Mouse (Mus musculus) spleen, adult 2 months (tissue): ENCODE results near the gene Pan3. TPM values are rescaled to one million over a fixed set of nuclear protein-coding genes. Genes with fewer than 3 reads are reported as not detected.

Experiments
- DNase-seq, 2 experiments: peaks; one replicate each; pipeline versions ENCODE4 v3.0.0 to v3.0.0-alpha.2; 2012 to 2021; ENCODE audit warnings: low spot score in 2 of 2, low read depth in 1 of 2
- H3K27ac ChIP-seq: fragments of 200-500 bp; 2 replicates; pipeline ENCODE4 v1.5.1; 2012; ENCODE audit warnings: low read length, inconsistent platforms; ENCODE audit not compliant: insufficient read depth
- H3K27me3 ChIP-seq: fragments of 200-500 bp; 2 replicates; pipeline ENCODE4 v1.6.1; 2012; ENCODE audit warnings: mild to moderate bottlenecking, moderate library complexity, low read length, inconsistent platforms; ENCODE audit not compliant: control insufficient read depth, insufficient read depth
- H3K36me3 ChIP-seq: fragments of 200-500 bp; 2 replicates; pipeline ENCODE4 v1.6.1; 2012; ENCODE audit warnings: mild to moderate bottlenecking, low read length, inconsistent platforms; ENCODE audit not compliant: control insufficient read depth, insufficient read depth
- H3K4me1 ChIP-seq: fragments of 200-500 bp; 2 replicates; pipeline ENCODE4 v1.6.1; 2011; ENCODE audit warnings: inconsistent platforms; ENCODE audit not compliant: control insufficient read depth, insufficient read depth, insufficient read length
- H3K4me3 ChIP-seq: fragments of 200-500 bp; 2 replicates; pipeline ENCODE4 v1.5.1; 2011; ENCODE audit warnings: mild to moderate bottlenecking, inconsistent platforms; ENCODE audit not compliant: insufficient read depth, insufficient read length; ENCODE audit errors: extremely low read depth
- CTCF ChIP-seq: fragments of 200-500 bp; IDR thresholded peaks from 2 replicates; pipeline ENCODE4 v1.5.1; 2011; ENCODE audit warnings: mild to moderate bottlenecking, inconsistent platforms; ENCODE audit not compliant: insufficient read depth, insufficient read length, insufficient replicate concordance; ENCODE audit errors: extremely low read depth
- POLR2A ChIP-seq: fragments of 200-500 bp; IDR thresholded peaks from 2 replicates; pipeline ENCODE4 v1.6.1; 2011; ENCODE audit warnings: low read depth, low read length, inconsistent platforms
- WGBS: fragments of 180-500 bp; shearing (Covaris S2); methylation state at CpG from one replicate; pipeline ENCODE4 v1.1.7; 2018; 5-methylcytosine and 5-hydroxymethylcytosine counted together
- polyA plus RNA-seq: library from polyadenylated mRNA; depleted of rRNA; stranded (reverse); fragments of >200 nt; gene quantifications from 2 replicates; pipeline ENCODE4 v1.2.3, GENCODE M21; 2012; rRNA removed

Pan3 gene
- polyA plus RNA-seq, 1 experiment = 37.7 TPM

DNA sequence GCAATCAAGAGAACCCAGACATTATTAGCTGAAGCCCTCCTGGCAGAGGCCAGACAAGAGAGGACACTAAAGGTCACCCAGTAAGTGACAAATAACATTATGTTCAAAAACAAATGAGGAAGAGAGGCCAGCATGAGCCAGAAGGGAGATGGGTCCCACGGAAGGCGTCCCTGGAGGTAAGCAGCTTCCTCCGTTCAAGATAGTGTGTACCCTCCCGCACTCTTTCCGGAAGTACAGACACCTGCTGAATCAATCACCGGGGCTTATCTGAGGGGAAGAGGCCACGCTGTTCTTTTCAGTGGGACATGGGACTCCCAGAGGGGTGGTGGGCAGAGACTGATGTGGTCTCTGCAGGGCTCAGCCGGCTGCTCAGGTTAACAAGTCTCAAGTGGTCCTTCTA lies 149.7 kb downstream of the Pan3 start:
- H3K27ac ChIP-seq = no peak overlapping the region
- DNase-seq = no peak
- 88% methylated on average over 8 of the region's 8 CpGs for WGBS

DNA sequence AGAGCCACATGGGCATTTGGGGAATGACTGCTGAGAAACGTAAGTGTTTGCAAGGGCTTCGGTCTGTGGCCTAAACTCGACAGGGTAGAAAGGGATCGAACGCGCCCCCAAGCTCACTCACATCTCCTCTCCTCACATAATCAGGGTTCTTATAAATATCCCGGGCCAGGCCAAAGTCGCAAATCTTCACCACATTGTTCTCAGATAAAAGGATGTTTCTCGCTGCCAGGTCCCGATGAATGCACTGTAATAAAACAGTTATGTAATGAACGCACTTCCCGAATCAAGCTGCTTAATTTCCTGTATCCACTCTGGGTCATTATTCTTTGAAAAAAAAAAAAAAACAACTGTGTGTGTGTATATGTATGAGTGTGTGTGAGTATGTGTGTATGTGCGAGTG lies 150.2 kb downstream of the Pan3 start:
- 83% methylated on average over 13 of the region's 13 CpGs for WGBS
- no peaks in the 10 kb centered on the region for H3K27me3 ChIP-seq
- no peak overlapping the region for H3K27ac ChIP-seq
- H3K36me3 ChIP-seq = no peaks in the 10 kb centered on the region
- DNase-seq = no peak
- H3K4me3 ChIP-seq = no peak overlapping the region
- no peaks in the 10 kb centered on the region for H3K4me1 ChIP-seq
- TF ChIP-seq POLR2A (no peak), CTCF (no peak)

More for the DNA sequence above, 149.7 kb downstream of the Pan3 start:
- Histone ChIP-seq H3K4me1 (no peaks in the 10 kb centered on the region), H3K27me3 (no peaks in the 10 kb centered on the region), H3K36me3 (no peaks in the 10 kb centered on the region), H3K4me3 (no peak overlapping the region)
- TF ChIP-seq CTCF (no peak), POLR2A (no peak)

DNA sequence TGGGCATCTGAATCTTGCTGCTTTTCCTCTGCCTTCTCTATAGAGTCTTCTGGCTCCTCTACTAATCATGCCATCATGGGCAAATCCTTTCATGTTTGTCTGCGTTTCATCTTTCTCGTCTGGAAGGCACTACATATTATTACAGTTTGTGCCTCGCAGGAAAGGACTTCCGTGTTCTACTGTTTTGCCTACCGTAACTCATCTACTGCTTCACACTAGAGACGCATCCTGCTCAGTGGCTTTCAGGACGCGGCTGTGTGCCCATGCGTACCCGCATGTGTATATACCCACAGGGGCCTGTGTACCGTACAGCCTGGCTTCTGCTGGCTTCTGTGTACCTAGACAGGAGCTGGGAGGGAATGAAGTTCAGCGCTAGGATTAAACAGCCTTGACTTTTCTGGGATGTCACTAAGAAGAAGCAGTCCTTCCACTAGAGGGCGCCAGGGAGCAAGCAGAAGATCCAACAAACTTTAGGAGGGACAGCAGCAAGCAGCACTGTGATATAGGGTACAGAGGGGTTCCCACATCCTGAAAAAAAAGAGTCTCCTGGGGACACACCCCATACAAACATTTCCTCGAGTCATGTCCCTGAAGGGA lies 153.8 kb downstream of the Pan3 start:
- H3K27me3 ChIP-seq = no peaks in the 10 kb centered on the region
- no peaks in the 10 kb centered on the region for H3K36me3 ChIP-seq
- H3K4me1 ChIP-seq = no peaks in the 10 kb centered on the region
- peak; percentile 22 to 63 for DNase-seq
- H3K4me3 ChIP-seq = no peak overlapping the region; the same call in 1 of the 2 replicates
- peak; percentile 65; the same call in 1 of the 2 replicates for TF ChIP-seq CTCF
- no peak for TF ChIP-seq POLR2A
- no peak overlapping the region for H3K27ac ChIP-seq
- WGBS = 17% methylated on average over 14 of the region's 14 CpGs

DNA sequence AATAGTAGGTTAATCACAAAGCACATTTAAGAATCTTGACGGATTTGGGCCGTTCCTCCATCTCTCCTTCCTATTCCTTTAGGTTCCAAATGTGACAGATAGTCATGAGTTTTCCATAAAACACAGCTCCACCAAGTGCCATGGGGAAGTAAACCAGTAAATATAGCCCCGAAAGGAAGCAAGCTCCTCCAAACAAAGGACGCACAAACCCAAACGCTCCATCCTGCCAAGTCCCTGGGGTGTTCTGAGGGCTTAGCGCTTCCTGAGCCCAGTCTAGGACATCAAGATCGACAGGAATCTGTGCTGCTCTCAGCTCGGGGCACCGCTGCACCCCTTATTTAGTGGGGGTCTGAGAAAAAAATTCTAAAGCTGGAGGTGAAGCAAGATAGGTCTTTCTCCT lies 154.7 kb downstream of the Pan3 start:
- H3K27me3 ChIP-seq = no peaks in the 10 kb centered on the region
- no peak overlapping the region for H3K4me3 ChIP-seq
- TF ChIP-seq CTCF (no peak), POLR2A (no peak)
- H3K36me3 ChIP-seq = no peaks in the 10 kb centered on the region
- no peak for DNase-seq
- WGBS = 41% methylated on average over 9 of the region's 9 CpGs
- no peaks in the 10 kb centered on the region for H3K4me1 ChIP-seq
- H3K27ac ChIP-seq = no peak overlapping the region

- no peak overlapping the region for H3K4me3 ChIP-seq
- no peak overlapping the region for H3K27ac ChIP-seq
- no peaks in the 10 kb centered on the region for H3K36me3 ChIP-seq
- TF ChIP-seq POLR2A (no peak), CTCF (no peak)
- WGBS = 8% methylated on average over 1 of the region's 1 CpGs
- no peaks in the 10 kb centered on the region for H3K4me1 ChIP-seq
- no peak for DNase-seq
- no peaks in the 10 kb centered on the region for H3K27me3 ChIP-seq
Observed at GRCm38 (mm10) chr5:147585070-147585469, 155.1 kb downstream of the Pan3 start.

DNA sequence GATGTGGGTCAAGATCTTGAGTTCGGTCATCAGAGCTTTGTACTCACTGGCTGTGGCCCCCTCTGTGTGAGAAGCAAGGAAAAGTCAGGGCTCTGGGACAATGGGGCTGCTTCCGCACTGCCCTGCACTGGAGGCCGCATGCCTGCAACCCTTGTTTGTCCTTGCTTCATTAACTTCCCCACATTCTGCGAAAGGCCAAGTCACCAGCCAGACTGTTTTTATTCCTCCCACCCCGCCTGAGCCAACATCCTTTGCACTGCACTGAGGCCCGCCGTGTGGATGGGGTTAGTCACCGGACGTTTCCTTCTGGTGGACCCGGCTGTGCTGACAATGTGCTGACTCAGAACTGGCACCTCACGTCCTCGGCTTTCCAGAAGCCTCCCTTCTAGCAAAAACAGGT lies 159.9 kb downstream of the Pan3 start:
- TF ChIP-seq POLR2A (no peak), CTCF (no peak)
- Histone ChIP-seq H3K36me3 (no peaks in the 10 kb centered on the region), H3K4me3 (no peak overlapping the region), H3K4me1 (no peaks in the 10 kb centered on the region), H3K27me3 (no peaks in the 10 kb centered on the region), H3K27ac (no peak overlapping the region)
- DNase-seq = no peak
- WGBS = 30% methylated on average over 12 of the region's 12 CpGs

GRCm38 (mm10) chr5:147597825-147598224 lies 167.9 kb downstream of the Pan3 start:
- H3K4me3 ChIP-seq = no peak overlapping the region
- no peak for DNase-seq
- TF ChIP-seq POLR2A = no peak
- no peak for TF ChIP-seq CTCF
- WGBS = 83% methylated on average over 16 of the region's 16 CpGs
- no peak overlapping the region for H3K27ac ChIP-seq
- no peaks in the 10 kb centered on the region; the same call in 1 of the 2 replicates for H3K4me1 ChIP-seq
- H3K27me3 ChIP-seq = no peaks in the 10 kb centered on the region
- H3K36me3 ChIP-seq = no peaks in the 10 kb centered on the region

Other genes starting within 250 kb of the Pan3 start
- gene Gsx1, start 241.5 kb upstream of the Pan3 start, polyA plus RNA-seq = not detected in 2 replicates
- 0.09 TPM in 1 of 2 replicates, not detected in the other for gene Pdx1, start 160.2 kb upstream of the Pan3 start, polyA plus RNA-seq
- not detected in 2 replicates for gene Cdx2, start 122.9 kb upstream of the Pan3 start, polyA plus RNA-seq
- not detected in 2 replicates for gene Urad, start 107.7 kb upstream of the Pan3 start, polyA plus RNA-seq
- 6.5 and 7.1 TPM in 2 replicates for gene Flt3, start 29.7 kb upstream of the Pan3 start, polyA plus RNA-seq